Mouse (Mus musculus): ENCODE results near the gene 1700066M21Rik. TPM values are rescaled to one million over a fixed set of nuclear protein-coding genes. Genes with fewer than 3 reads are reported as not detected.

1700066M21Rik gene
- polyA plus RNA-seq, 1 experiment from 2014 or later = 10.5 TPM

GRCm38 (mm10) chr1:57369111-57369510 lies 8.3 kb upstream of the 1700066M21Rik start:
- H3K4me1 ChIP-seq = no peaks in the 10 kb centered on the region
- 0 out of 2 replicates have a peak, but pooled peaks cover 2% of the 10 kb centered on the region for H3K36me3 ChIP-seq
- WGBS = 84% methylated on average over 4 of the region's 4 CpGs
- no peaks in the 10 kb centered on the region for H3K9me3 ChIP-seq (replicated peaks)
- no peaks in the 10 kb centered on the region for H3K27me3 ChIP-seq (ENCODE audit: low read depth, poor library complexity, severe bottlenecking)
- H3K4me3 ChIP-seq = no peak overlapping the region
- H3K27ac ChIP-seq = no peak overlapping the region
- DNase-seq (ENCODE audit: low spot score) = no peak

DNA sequence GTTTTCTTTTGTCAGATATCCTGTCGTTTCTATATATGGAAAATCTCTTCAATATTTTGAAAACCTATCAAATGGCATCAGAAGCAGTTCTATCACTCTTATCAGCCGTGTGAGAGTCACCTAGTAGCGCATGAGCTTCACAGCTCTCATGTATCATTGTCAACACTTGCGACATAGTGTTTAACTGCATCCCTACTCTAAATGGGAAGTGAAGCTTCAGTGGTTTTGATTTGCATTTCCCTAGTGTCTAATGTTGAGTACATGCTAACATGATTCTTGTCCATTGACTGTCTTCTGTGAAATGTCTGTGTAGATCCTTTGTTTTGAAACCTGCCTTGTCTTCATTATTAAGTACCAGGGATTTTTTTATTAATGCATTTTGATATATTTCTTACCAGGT lies 7.0 kb upstream of the 1700066M21Rik start:
- Histone ChIP-seq H3K27me3 (ENCODE audit: low read depth, poor library complexity, severe bottlenecking) (no peaks in the 10 kb centered on the region), H3K9me3 (replicated peaks) (no peaks in the 10 kb centered on the region), H3K4me3 (no peak overlapping the region), H3K4me1 (no peaks in the 10 kb centered on the region), H3K27ac (no peak overlapping the region), H3K36me3 (0 out of 2 replicates have a peak, but pooled peaks cover 2% of the 10 kb centered on the region)
- no peak for DNase-seq (ENCODE audit: low spot score)
- 91% methylated on average over 4 of the region's 4 CpGs for WGBS

- Histone ChIP-seq H3K9me3 (replicated peaks) (no peaks in the 10 kb centered on the region), H3K36me3 (0 out of 2 replicates have a peak, but pooled peaks cover 2% of the 10 kb centered on the region), H3K4me3 (no peak overlapping the region), H3K4me1 (peaks cover 16% of the 10 kb centered on the region), H3K27ac (no peak overlapping the region), H3K27me3 (ENCODE audit: low read depth, poor library complexity, severe bottlenecking) (no peaks in the 10 kb centered on the region)
- 95% methylated on average over 2 of the region's 2 CpGs for WGBS
- no peak for DNase-seq (ENCODE audit: low spot score)
Measured at GRCm38 (mm10) chr1:57375276-57375675, 2.1 kb upstream of the 1700066M21Rik start.

- H3K4me1 ChIP-seq = peaks cover 16% of the 10 kb centered on the region
- WGBS = 73% methylated on average over 6 of the region's 6 CpGs
- no peak for DNase-seq (ENCODE audit: low spot score)
- no peaks in the 10 kb centered on the region for H3K9me3 ChIP-seq (replicated peaks)
- H3K27me3 ChIP-seq (ENCODE audit: low read depth, poor library complexity, severe bottlenecking) = no peaks in the 10 kb centered on the region
- peak overlapping the region; percentile 90 for H3K27ac ChIP-seq
- H3K4me3 ChIP-seq = peak overlapping the region; percentile 79
- 0 out of 2 replicates have a peak, but pooled peaks cover 2% of the 10 kb centered on the region for H3K36me3 ChIP-seq
Measured at GRCm38 (mm10) chr1:57376806-57377205, 614 bp upstream of the 1700066M21Rik start.

DNA sequence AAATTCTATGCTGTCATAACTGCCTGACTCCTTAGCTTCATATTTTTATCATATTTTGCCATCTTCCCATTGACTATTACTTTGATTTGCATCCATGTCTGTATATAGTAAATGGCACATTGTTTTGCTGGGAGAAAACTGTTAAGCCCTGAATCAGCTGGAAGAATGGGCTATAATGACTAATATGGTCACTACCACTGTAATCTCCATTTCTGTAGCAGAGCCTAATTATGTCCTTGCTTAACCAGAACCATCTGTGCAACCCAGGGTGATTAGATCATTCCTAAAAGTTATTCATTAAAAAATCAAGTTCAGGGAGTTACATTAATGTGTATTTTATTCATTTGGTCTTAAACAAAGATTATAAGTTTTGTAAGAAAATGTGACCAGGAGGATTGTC lies 9.1 kb downstream of the 1700066M21Rik start:
- no peaks in the 10 kb centered on the region for H3K27me3 ChIP-seq (ENCODE audit: low read depth, poor library complexity, severe bottlenecking)
- peaks cover 37% of the 10 kb centered on the region for H3K36me3 ChIP-seq
- H3K4me3 ChIP-seq = no peak overlapping the region
- H3K9me3 ChIP-seq (replicated peaks) = no peaks in the 10 kb centered on the region
- DNase-seq (ENCODE audit: low spot score) = no peak
- no peak overlapping the region for H3K27ac ChIP-seq
- H3K4me1 ChIP-seq = no peaks in the 10 kb centered on the region

- no peaks in the 10 kb centered on the region for H3K4me1 ChIP-seq
- no peak overlapping the region for H3K4me3 ChIP-seq
- no peak for DNase-seq (ENCODE audit: low spot score)
- no peak overlapping the region for H3K27ac ChIP-seq
- H3K27me3 ChIP-seq (ENCODE audit: low read depth, poor library complexity, severe bottlenecking) = no peaks in the 10 kb centered on the region
- WGBS = 91% methylated on average over 2 of the region's 2 CpGs
- no peaks in the 10 kb centered on the region for H3K9me3 ChIP-seq (replicated peaks)
- peaks cover 49% of the 10 kb centered on the region for H3K36me3 ChIP-seq
Measured at GRCm38 (mm10) chr1:57387876-57388275, 10.5 kb downstream of the 1700066M21Rik start.

- H3K36me3 ChIP-seq = peaks cover 56% of the 10 kb centered on the region
- DNase-seq (ENCODE audit: low spot score) = no peak
- H3K9me3 ChIP-seq (replicated peaks) = no peaks in the 10 kb centered on the region
- WGBS = 92% methylated on average over 8 of the region's 8 CpGs
- no peaks in the 10 kb centered on the region for H3K27me3 ChIP-seq (ENCODE audit: low read depth, poor library complexity, severe bottlenecking)
- no peaks in the 10 kb centered on the region for H3K4me1 ChIP-seq
- no peak overlapping the region for H3K4me3 ChIP-seq
- H3K27ac ChIP-seq = no peak overlapping the region
Measured at GRCm38 (mm10) chr1:57388402-57389155, 11.2 kb downstream of the 1700066M21Rik start.

- H3K36me3 ChIP-seq = peaks cover 79% of the 10 kb centered on the region
- H3K27ac ChIP-seq = no peak overlapping the region
- no peaks in the 10 kb centered on the region for H3K4me1 ChIP-seq
- WGBS = 96% methylated on average over 4 of the region's 4 CpGs
- no peak overlapping the region for H3K4me3 ChIP-seq
- no peaks in the 10 kb centered on the region for H3K9me3 ChIP-seq (replicated peaks)
- DNase-seq (ENCODE audit: low spot score) = no peak
- H3K27me3 ChIP-seq (ENCODE audit: low read depth, poor library complexity, severe bottlenecking) = no peaks in the 10 kb centered on the region
Measured at GRCm38 (mm10) chr1:57390993-57391790, 13.8 kb downstream of the 1700066M21Rik start.

GRCm38 (mm10) chr1:57392417-57392816 lies 15.0 kb downstream of the 1700066M21Rik start:
- no peak overlapping the region for H3K27ac ChIP-seq
- H3K9me3 ChIP-seq (replicated peaks) = no peaks in the 10 kb centered on the region
- 87% methylated on average over 4 of the region's 4 CpGs for WGBS
- no peak for DNase-seq (ENCODE audit: low spot score)
- H3K27me3 ChIP-seq (ENCODE audit: low read depth, poor library complexity, severe bottlenecking) = no peaks in the 10 kb centered on the region
- H3K4me3 ChIP-seq = no peak overlapping the region
- no peaks in the 10 kb centered on the region for H3K4me1 ChIP-seq
- peaks cover 87% of the 10 kb centered on the region for H3K36me3 ChIP-seq

DNA sequence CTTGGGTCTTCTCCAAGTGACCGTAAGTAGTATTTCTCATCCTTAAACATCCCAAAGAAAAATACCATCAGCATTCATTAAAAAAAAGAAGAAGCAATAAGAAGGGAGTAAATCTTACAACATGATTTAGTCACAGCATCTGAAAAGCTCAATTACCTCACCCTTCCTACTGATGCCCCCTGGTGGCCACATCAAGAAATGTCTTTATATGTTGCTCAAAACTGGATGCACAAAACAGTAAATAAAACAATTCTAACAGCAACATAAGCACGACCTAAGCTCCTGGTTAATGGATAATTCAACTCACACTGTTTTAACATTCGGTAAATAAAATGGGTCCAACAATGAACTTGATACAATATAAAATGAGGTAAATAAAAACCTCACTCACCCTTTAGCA lies 16.6 kb downstream of the 1700066M21Rik start:
- Histone ChIP-seq H3K36me3 (peaks cover 87% of the 10 kb centered on the region), H3K4me1 (no peaks in the 10 kb centered on the region), H3K4me3 (no peak overlapping the region), H3K9me3 (replicated peaks) (no peaks in the 10 kb centered on the region), H3K27me3 (ENCODE audit: low read depth, poor library complexity, severe bottlenecking) (no peaks in the 10 kb centered on the region), H3K27ac (no peak overlapping the region)
- 66% methylated on average over 3 of the region's 3 CpGs for WGBS
- peak; percentile 50 for DNase-seq (ENCODE audit: low spot score)

GRCm38 (mm10) chr1:57400321-57400720 lies 22.9 kb downstream of the 1700066M21Rik start:
- Histone ChIP-seq H3K27me3 (ENCODE audit: low read depth, poor library complexity, severe bottlenecking) (no peaks in the 10 kb centered on the region), H3K4me1 (no peaks in the 10 kb centered on the region), H3K9me3 (replicated peaks) (no peaks in the 10 kb centered on the region), H3K27ac (no peak overlapping the region), H3K4me3 (no peak overlapping the region), H3K36me3 (peaks cover 68% of the 10 kb centered on the region)
- WGBS = 93% methylated on average over 2 of the region's 2 CpGs
- no peak for DNase-seq (ENCODE audit: low spot score)

- Histone ChIP-seq H3K4me1 (peaks cover 4% of the 10 kb centered on the region; the same call in 1 of the 2 replicates), H3K9me3 (replicated peaks) (no peaks in the 10 kb centered on the region), H3K27ac (no peak overlapping the region), H3K4me3 (no peak overlapping the region), H3K36me3 (peaks cover 63% of the 10 kb centered on the region), H3K27me3 (ENCODE audit: low read depth, poor library complexity, severe bottlenecking) (no peaks in the 10 kb centered on the region)
- 93% methylated on average over 2 of the region's 2 CpGs for WGBS
- DNase-seq (ENCODE audit: low spot score) = no peak
Measured at GRCm38 (mm10) chr1:57400877-57401276, 23.5 kb downstream of the 1700066M21Rik start.

- no peaks in the 10 kb centered on the region for H3K9me3 ChIP-seq (replicated peaks)
- WGBS = 91% methylated on average over 5 of the region's 5 CpGs
- DNase-seq (ENCODE audit: low spot score) = no peak
- peaks cover 4% of the 10 kb centered on the region; the same call in 1 of the 2 replicates for H3K4me1 ChIP-seq
- H3K4me3 ChIP-seq = no peak overlapping the region
- peaks cover 50% of the 10 kb centered on the region for H3K36me3 ChIP-seq
- no peaks in the 10 kb centered on the region for H3K27me3 ChIP-seq (ENCODE audit: low read depth, poor library complexity, severe bottlenecking)
- no peak overlapping the region for H3K27ac ChIP-seq
Measured at GRCm38 (mm10) chr1:57402116-57402515, 24.7 kb downstream of the 1700066M21Rik start.
